Mouse (Mus musculus) spleen, embryonic (tissue): ENCODE results near the gene Cntd1.
"Not testable (repeated sequence)": the region's sequence is repeated elsewhere in the genome, so short reads cannot be mapped to it uniquely, and the experiment has no call there.

Experiments used
- CTCF ChIA-PET: fragments of 350-600 bp; sonication (Branson Sonifier 250); formaldehyde crosslinking; loops from one replicate; lab custom pipeline; 2022; lab: Charles Lee

The Cntd1 gene

GRCm38 (mm10) chr11:101328941-101329635, 50.3 kb downstream of the Cntd1 start:
- CTCF ChIA-PET, result no interaction called here

GRCm38 (mm10) chr11:101330371-101330924, 51.6 kb downstream of the Cntd1 start, which contains the start of gene Aoc3:
Gene Aoc3 (plus strand): TSS chr11:101330605.
- CTCF ChIA-PET, result no interaction called here

- CTCF ChIA-PET, result not testable (repeated sequence)
These were observed 52.1 kb downstream of the Cntd1 start for GRCm38 (mm10) chr11:101330961-101331360.

GRCm38 (mm10) chr11:101332537-101332936, 53.7 kb downstream of the Cntd1 start:
- CTCF ChIA-PET, result no interaction called here

DNA sequence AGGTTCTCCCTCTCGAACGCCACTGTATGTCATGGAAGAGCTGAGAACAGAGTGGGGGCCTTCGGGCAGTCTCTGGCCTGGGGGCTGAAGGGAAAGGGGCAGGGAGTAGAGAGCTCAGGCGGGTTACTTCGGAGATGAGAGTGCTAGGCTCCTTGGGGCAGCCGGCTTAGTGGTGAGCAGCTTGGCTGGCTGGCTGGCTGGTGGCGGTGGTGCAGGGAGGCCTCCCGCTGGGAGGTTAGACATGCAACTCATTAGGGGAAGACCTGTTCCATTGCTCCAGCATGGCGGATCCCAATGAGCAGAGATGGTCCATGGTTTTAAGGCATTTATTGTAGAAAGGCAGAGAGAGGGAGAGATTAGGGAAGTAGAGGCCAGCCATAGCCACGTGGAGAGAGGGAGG, 55.2 kb downstream of the Cntd1 start:
- CTCF ChIA-PET, result no interaction called here

- CTCF ChIA-PET, result no interaction called here
These were observed 55.7 kb downstream of the Cntd1 start for GRCm38 (mm10) chr11:101334516-101334915.

DNA sequence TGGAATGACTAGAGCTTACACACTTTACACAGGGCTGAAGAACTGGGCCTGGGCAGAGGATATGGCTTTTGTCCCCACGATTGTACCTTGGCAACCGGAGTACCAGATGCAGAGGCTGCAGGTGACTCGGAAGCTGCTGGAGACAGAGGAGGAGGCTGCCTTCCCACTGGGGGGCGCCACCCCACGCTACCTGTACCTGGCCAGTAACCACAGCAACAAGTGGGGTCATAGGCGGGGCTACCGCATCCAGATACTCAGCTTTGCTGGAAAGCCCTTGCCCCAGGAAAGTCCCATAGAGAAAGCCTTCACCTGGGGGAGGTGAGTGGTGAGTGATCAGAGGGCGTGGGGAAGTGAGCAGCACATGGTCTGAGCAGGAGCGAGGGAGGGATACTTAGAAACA, 56.9 kb downstream of the Cntd1 start:
- CTCF ChIA-PET, result interaction anchor here (0.9 kb wide), 1 partner anchor 171 kb away, joined by 17 read pairs; no protein-coding TSS in a partner anchor

GRCm38 (mm10) chr11:101338123-101338760, 59.4 kb downstream of the Cntd1 start:
- CTCF ChIA-PET, result no interaction called here
